Mouse (Mus musculus): Measurements from ENCODE around the gene Etl4.

DNA sequence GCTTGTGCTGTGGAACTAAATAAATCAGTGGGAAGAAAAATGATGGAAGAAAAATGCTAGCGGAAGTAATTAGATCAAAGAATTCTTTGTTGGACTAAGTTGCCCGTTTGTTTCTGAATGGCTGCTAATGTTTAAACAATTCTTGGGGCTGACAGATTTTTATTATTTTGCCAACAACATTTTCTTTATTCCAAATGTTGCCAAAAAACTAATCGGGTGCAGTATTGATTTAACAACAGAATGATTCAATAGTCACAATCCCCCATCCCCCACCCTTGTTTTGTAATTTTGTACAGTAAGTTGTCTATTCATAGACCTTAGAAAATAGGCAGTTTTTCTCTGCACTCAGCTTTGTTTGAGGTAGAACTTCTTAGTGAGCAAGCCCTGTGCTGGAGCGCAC lies 175.2 kb downstream of the Etl4 start:
- no peak for TF ChIP-seq POLR2A (IDR thresholded peaks at IDR 0.05; ENCODE audit: insufficient read depth, low read depth, low read length)
- TF ChIP-seq CTCF (IDR thresholded peaks at IDR 0.05): no peak

Measured in heart, adult 2 months (tissue).